Mouse (Mus musculus): ENCODE data around the gene Mat1a. TPM values are rescaled to one million over a fixed set of nuclear protein-coding genes. Genes with fewer than 3 reads are reported as not detected.

Mat1a gene
- 7.7 and 8.3 TPM in 2 replicates for polyA plus RNA-seq (2012; rRNA removed)
- polyA plus RNA-seq (2014; fragmentation: Nextera tagmentation; extraction: Ambion mirVana): 20.4 and 25.0 TPM in 2 replicates

GRCm38 (mm10) chr14:41104853-41105444, at the start of gene Mat1a:
Mat1a (plus strand) TSS chr14:41105035.
- H3K9me3 ChIP-seq (ENCODE audit: control insufficient read depth, low read length): no peaks in the 10 kb centered on the region
- H3K27me3 ChIP-seq (ENCODE audit: control insufficient read depth, insufficient read depth, low read length): no peaks in the 10 kb centered on the region
- no peaks in the 10 kb centered on the region; a peak in 1 of 4 replicates for H3K4me1 ChIP-seq (replicated peaks; ENCODE audit: control insufficient read depth in 2 of 2, insufficient read depth in 2 of 2, low read length in 1 of 2)
- no peaks in the 10 kb centered on the region for H3K36me3 ChIP-seq (replicated peaks; ENCODE audit: control insufficient read depth, insufficient read depth, low read depth)
- 50% methylated on average over 10 of the region's 10 CpGs for WGBS (ENCODE audit: insufficient replicate concordance)
- peak; percentile 74 for ATAC-seq (ENCODE audit: insufficient read depth)
- no peak within 1 kb of the TSS for H3K9ac ChIP-seq (replicated peaks)
- no peak within 1 kb of the TSS; a peak in 1 of 4 replicates for H3K4me3 ChIP-seq (ENCODE audit: insufficient read depth in 1 of 2, low read depth in 2 of 2, low read length in 2 of 2)
- peak within 1 kb of the TSS; percentile 28; the same call in 1 of the 2 replicates for H3K4me2 ChIP-seq (ENCODE audit: low read depth)
- no peak for DNase-seq (ENCODE audit: low read depth in 3 of 3, low spot score in 3 of 3)
- TF ChIP-seq EP300 (IDR thresholded peaks at IDR 0.05; ENCODE audit: low read depth) (no peak), CTCF (IDR thresholded peaks at IDR 0.05; ENCODE audit: low read depth) (no peak)
- H3K27ac ChIP-seq: no peak within 1 kb of the TSS

- Histone ChIP-seq H3K4me2 (ENCODE audit: low read depth) (no peak overlapping the region), H3K9ac (replicated peaks) (no peak overlapping the region), H3K36me3 (replicated peaks; ENCODE audit: control insufficient read depth, insufficient read depth, low read depth) (no peaks in the 10 kb centered on the region), H3K9me3 (ENCODE audit: control insufficient read depth, low read length) (no peaks in the 10 kb centered on the region), H3K4me1 (replicated peaks; ENCODE audit: control insufficient read depth in 2 of 2, insufficient read depth in 2 of 2, low read length in 1 of 2) (peaks cover 9 to 17% of the 10 kb centered on the region in 2 experiments; a peak in 3 of 4 replicates), H3K27me3 (ENCODE audit: control insufficient read depth, insufficient read depth, low read length) (no peaks in the 10 kb centered on the region), H3K4me3 (ENCODE audit: insufficient read depth in 1 of 2, low read depth in 2 of 2, low read length in 2 of 2) (no peak overlapping the region), H3K27ac (no peak overlapping the region)
- ATAC-seq (ENCODE audit: insufficient read depth): peak; percentile 95
- peak; percentile 14 to 20 (median 17) for DNase-seq (ENCODE audit: low read depth in 3 of 3, low spot score in 3 of 3)
- WGBS (ENCODE audit: insufficient replicate concordance): 3% methylated on average over 2 of the region's 2 CpGs
- TF ChIP-seq CTCF (IDR thresholded peaks at IDR 0.05; ENCODE audit: low read depth) (peak; percentile 18; the same call in 1 of the 2 replicates), EP300 (IDR thresholded peaks at IDR 0.05; ENCODE audit: low read depth) (peak; percentile 51; the same call in 1 of the 2 replicates)
Observed at GRCm38 (mm10) chr14:41065168-41065567, 39.7 kb upstream of the Mat1a start.

- ATAC-seq (ENCODE audit: insufficient read depth) (no peak), DNase-seq (ENCODE audit: low read depth in 3 of 3, low spot score in 3 of 3) (no peak)
- Histone ChIP-seq H3K27ac (no peak overlapping the region), H3K27me3 (ENCODE audit: control insufficient read depth, insufficient read depth, low read length) (no peaks in the 10 kb centered on the region), H3K9ac (replicated peaks) (no peak overlapping the region), H3K36me3 (replicated peaks; ENCODE audit: control insufficient read depth, insufficient read depth, low read depth) (no peaks in the 10 kb centered on the region), H3K9me3 (ENCODE audit: control insufficient read depth, low read length) (no peaks in the 10 kb centered on the region), H3K4me3 (ENCODE audit: insufficient read depth in 1 of 2, low read depth in 2 of 2, low read length in 2 of 2) (no peak overlapping the region), H3K4me2 (ENCODE audit: low read depth) (no peak overlapping the region), H3K4me1 (replicated peaks; ENCODE audit: control insufficient read depth in 2 of 2, insufficient read depth in 2 of 2, low read length in 1 of 2) (peaks cover 9 to 24% of the 10 kb centered on the region in 2 experiments; a peak in 3 of 4 replicates)
- TF ChIP-seq EP300 (IDR thresholded peaks at IDR 0.05; ENCODE audit: low read depth) (no peak), CTCF (IDR thresholded peaks at IDR 0.05; ENCODE audit: low read depth) (no peak)
- WGBS (ENCODE audit: insufficient replicate concordance): 4% methylated on average over 1 of the region's 1 CpGs
Observed at GRCm38 (mm10) chr14:41066416-41066815, 38.4 kb upstream of the Mat1a start.

- Histone ChIP-seq H3K4me2 (ENCODE audit: low read depth) (no peak within 1 kb of the TSS), H3K27me3 (ENCODE audit: control insufficient read depth, insufficient read depth, low read length) (no peaks in the 10 kb centered on the region), H3K4me1 (replicated peaks; ENCODE audit: control insufficient read depth in 2 of 2, insufficient read depth in 2 of 2, low read length in 1 of 2) (peaks cover 9 to 24% of the 10 kb centered on the region in 2 experiments; a peak in 3 of 4 replicates), H3K36me3 (replicated peaks; ENCODE audit: control insufficient read depth, insufficient read depth, low read depth) (no peaks in the 10 kb centered on the region), H3K27ac (no peak within 1 kb of the TSS), H3K4me3 (ENCODE audit: insufficient read depth in 1 of 2, low read depth in 2 of 2, low read length in 2 of 2) (no peak within 1 kb of the TSS), H3K9ac (replicated peaks) (no peak within 1 kb of the TSS), H3K9me3 (ENCODE audit: control insufficient read depth, low read length) (no peaks in the 10 kb centered on the region)
- no peak for TF ChIP-seq CTCF (IDR thresholded peaks at IDR 0.05; ENCODE audit: low read depth)
- TF ChIP-seq EP300 (IDR thresholded peaks at IDR 0.05; ENCODE audit: low read depth): no peak
- ATAC-seq (ENCODE audit: insufficient read depth): no peak
- no peak for DNase-seq (ENCODE audit: low read depth in 3 of 3, low spot score in 3 of 3)
Observed at GRCm38 (mm10) chr14:41069108-41069507, 35.7 kb upstream of the Mat1a start, which contains the start of gene Dydc2. Dydc2 (minus strand) TSS chr14:41069208.

GRCm38 (mm10) chr14:41070343-41070742, 34.5 kb upstream of the Mat1a start:
- TF ChIP-seq EP300 (IDR thresholded peaks at IDR 0.05; ENCODE audit: low read depth): peak; percentile 20; the same call in 1 of the 2 replicates
- TF ChIP-seq CTCF (IDR thresholded peaks at IDR 0.05; ENCODE audit: low read depth): no peak
- no peak for DNase-seq (ENCODE audit: low read depth in 3 of 3, low spot score in 3 of 3)
- H3K9me3 ChIP-seq (ENCODE audit: control insufficient read depth, low read length): no peaks in the 10 kb centered on the region
- WGBS (ENCODE audit: insufficient replicate concordance): 40% methylated on average over 3 of the region's 3 CpGs
- ATAC-seq (ENCODE audit: insufficient read depth): peak; percentile 76
- H3K4me1 ChIP-seq (replicated peaks; ENCODE audit: control insufficient read depth in 2 of 2, insufficient read depth in 2 of 2, low read length in 1 of 2): peaks cover 6 to 18% of the 10 kb centered on the region in 2 experiments; a peak in 3 of 4 replicates
- no peaks in the 10 kb centered on the region for H3K36me3 ChIP-seq (replicated peaks; ENCODE audit: control insufficient read depth, insufficient read depth, low read depth)
- H3K4me2 ChIP-seq (ENCODE audit: low read depth): no peak overlapping the region
- H3K4me3 ChIP-seq (ENCODE audit: insufficient read depth in 1 of 2, low read depth in 2 of 2, low read length in 2 of 2): no peak overlapping the region
- H3K27me3 ChIP-seq (ENCODE audit: control insufficient read depth, insufficient read depth, low read length): no peaks in the 10 kb centered on the region
- H3K27ac ChIP-seq: no peak overlapping the region
- no peak overlapping the region for H3K9ac ChIP-seq (replicated peaks)
